Mouse (Mus musculus): ENCODE data around the gene Otop2.
A peak's percentile ranks its signal among the peaks of the same experiment; 100 is the strongest.

Otop2 gene

GRCm38 (mm10) chr11:115337350-115337749 lies 30.4 kb downstream of the Otop2 start:
- no peaks in the 10 kb centered on the region for H3K27me3 ChIP-seq (ENCODE audit: control insufficient read depth, insufficient read depth, low read length, poor library complexity, severe bottlenecking)
- no peaks in the 10 kb centered on the region for H3K36me3 ChIP-seq (ENCODE audit: control insufficient read depth, insufficient read depth, low read length, poor library complexity, severe bottlenecking)
- no peak for DNase-seq (ENCODE audit: low read depth, low spot score)

DNA sequence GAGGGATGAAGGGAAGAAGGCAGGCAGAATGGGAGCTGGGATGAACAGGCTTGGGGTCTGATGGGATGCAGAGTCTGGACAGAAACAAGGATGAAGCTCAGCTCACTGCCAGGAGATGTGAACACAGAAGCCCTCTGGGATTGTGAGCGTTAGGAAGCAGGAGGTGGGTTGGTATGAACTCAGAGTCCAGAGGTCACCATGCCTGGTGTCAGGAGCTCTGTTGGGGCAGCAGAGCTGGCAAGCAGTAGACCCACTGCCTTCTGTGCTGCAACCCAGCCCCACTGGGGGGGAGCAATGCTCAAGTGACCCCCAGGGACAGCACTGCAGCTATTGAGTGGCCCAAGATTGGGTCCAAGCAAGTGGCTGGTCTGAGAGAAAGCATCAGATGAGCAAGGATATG lies 30.9 kb downstream of the Otop2 start:
- H3K27me3 ChIP-seq (ENCODE audit: control insufficient read depth, insufficient read depth, low read length, poor library complexity, severe bottlenecking) = no peaks in the 10 kb centered on the region
- DNase-seq (ENCODE audit: low read depth, low spot score) = no peak
- no peaks in the 10 kb centered on the region for H3K36me3 ChIP-seq (ENCODE audit: control insufficient read depth, insufficient read depth, low read length, poor library complexity, severe bottlenecking)

GRCm38 (mm10) chr11:115341246-115341645 lies 34.3 kb downstream of the Otop2 start:
- H3K36me3 ChIP-seq (ENCODE audit: control insufficient read depth, insufficient read depth, low read length, poor library complexity, severe bottlenecking) = no peaks in the 10 kb centered on the region
- DNase-seq (ENCODE audit: low read depth, low spot score) = no peak
- no peaks in the 10 kb centered on the region for H3K27me3 ChIP-seq (ENCODE audit: control insufficient read depth, insufficient read depth, low read length, poor library complexity, severe bottlenecking)

- H3K36me3 ChIP-seq (ENCODE audit: control insufficient read depth, insufficient read depth, low read length, poor library complexity, severe bottlenecking) = no peaks in the 10 kb centered on the region
- DNase-seq (ENCODE audit: low read depth, low spot score) = no peak
- H3K27me3 ChIP-seq (ENCODE audit: control insufficient read depth, insufficient read depth, low read length, poor library complexity, severe bottlenecking) = no peaks in the 10 kb centered on the region
Measured at GRCm38 (mm10) chr11:115341866-115342265, 34.9 kb downstream of the Otop2 start.

DNA sequence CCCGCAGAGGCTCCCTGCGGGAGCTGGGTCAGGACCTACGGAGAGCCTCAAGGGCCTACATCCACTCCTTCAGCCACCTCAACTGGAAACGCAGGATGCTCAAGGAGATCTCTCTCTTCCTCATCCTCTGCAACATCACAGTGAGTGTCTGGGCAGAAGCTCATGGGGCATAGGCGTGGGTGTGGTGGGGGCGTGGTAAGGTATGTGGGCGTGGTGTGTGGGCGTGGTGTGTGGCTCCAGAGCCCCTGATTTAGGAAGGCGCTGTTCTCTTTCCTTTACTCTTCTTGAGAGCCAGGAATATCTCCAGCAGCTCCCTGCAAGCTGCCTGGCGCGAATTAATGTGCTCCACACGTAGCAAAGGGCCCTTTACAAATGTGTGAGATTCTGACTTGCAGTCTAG lies 38.0 kb downstream of the Otop2 start:
- no peaks in the 10 kb centered on the region for H3K36me3 ChIP-seq (ENCODE audit: control insufficient read depth, insufficient read depth, low read length, poor library complexity, severe bottlenecking)
- DNase-seq (ENCODE audit: low read depth, low spot score) = no peak
- no peaks in the 10 kb centered on the region for H3K27me3 ChIP-seq (ENCODE audit: control insufficient read depth, insufficient read depth, low read length, poor library complexity, severe bottlenecking)

DNA sequence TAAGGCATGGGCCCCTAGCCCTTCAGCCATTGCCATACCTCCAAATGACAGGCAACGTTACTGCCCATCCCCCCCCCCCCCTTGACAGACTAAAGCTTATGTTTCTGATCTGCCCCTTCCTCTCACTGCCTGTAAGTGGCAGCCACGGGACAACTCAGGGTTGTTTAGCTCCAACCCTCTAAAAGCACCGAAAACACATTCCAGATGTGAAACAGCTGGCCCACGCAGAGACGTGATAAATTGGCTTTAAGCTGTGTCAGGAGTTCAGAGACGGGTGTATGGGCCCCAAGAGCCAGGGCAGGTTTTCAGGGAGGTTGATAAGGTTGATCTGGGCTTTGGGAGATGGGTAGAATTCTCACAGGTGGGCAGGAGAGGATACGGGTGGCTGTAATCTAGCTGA lies 38.6 kb downstream of the Otop2 start:
- H3K36me3 ChIP-seq (ENCODE audit: control insufficient read depth, insufficient read depth, low read length, poor library complexity, severe bottlenecking) = no peaks in the 10 kb centered on the region
- H3K27me3 ChIP-seq (ENCODE audit: control insufficient read depth, insufficient read depth, low read length, poor library complexity, severe bottlenecking) = no peaks in the 10 kb centered on the region
- no peak for DNase-seq (ENCODE audit: low read depth, low spot score)

DNA sequence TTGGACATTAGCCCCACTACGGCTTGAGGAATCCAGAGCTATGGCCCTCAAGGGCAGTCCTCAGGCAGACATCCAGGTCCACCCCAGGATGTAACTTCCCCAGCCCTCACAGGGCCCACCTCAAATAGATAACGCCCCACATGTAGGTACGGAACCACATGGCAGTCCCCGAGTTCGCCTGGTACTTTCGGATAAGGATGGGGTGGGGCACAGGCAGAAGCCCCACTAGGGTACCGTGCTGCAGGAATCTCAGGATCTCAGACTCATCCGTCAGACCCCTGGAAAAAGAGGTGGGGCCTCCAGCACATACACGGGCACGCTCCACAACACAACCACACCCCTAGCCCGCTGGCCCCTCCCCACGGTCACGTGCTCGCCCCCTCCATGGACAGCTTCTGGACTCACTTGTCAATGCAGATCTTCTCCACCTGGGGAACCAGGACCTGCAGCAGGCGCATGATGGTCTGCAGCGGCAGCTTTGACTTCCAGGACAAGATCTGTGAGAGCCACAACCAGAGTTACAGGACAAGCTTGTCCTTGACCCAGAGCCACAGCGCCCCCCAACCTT lies 41.8 kb downstream of the Otop2 start:
- no peaks in the 10 kb centered on the region for H3K27me3 ChIP-seq (ENCODE audit: control insufficient read depth, insufficient read depth, low read length, poor library complexity, severe bottlenecking)
- H3K36me3 ChIP-seq (ENCODE audit: control insufficient read depth, insufficient read depth, low read length, poor library complexity, severe bottlenecking) = no peaks in the 10 kb centered on the region
- no peak for DNase-seq (ENCODE audit: low read depth, low spot score)

GRCm38 (mm10) chr11:115349976-115350375 lies 43.0 kb downstream of the Otop2 start:
- DNase-seq (ENCODE audit: low read depth, low spot score) = no peak
- Histone ChIP-seq H3K27me3 (ENCODE audit: control insufficient read depth, insufficient read depth, low read length, poor library complexity, severe bottlenecking) (no peaks in the 10 kb centered on the region), H3K36me3 (ENCODE audit: control insufficient read depth, insufficient read depth, low read length, poor library complexity, severe bottlenecking) (no peaks in the 10 kb centered on the region)

- DNase-seq (ENCODE audit: low read depth, low spot score) = no peak
- H3K27me3 ChIP-seq (ENCODE audit: control insufficient read depth, insufficient read depth, low read length, poor library complexity, severe bottlenecking) = no peaks in the 10 kb centered on the region
Measured at GRCm38 (mm10) chr11:115353375-115353774, 46.4 kb downstream of the Otop2 start.

GRCm38 (mm10) chr11:115354183-115354582 lies 47.2 kb downstream of the Otop2 start:
- Histone ChIP-seq H3K36me3 (ENCODE audit: control insufficient read depth, insufficient read depth, low read length, poor library complexity, severe bottlenecking) (no peaks in the 10 kb centered on the region), H3K27me3 (ENCODE audit: control insufficient read depth, insufficient read depth, low read length, poor library complexity, severe bottlenecking) (no peaks in the 10 kb centered on the region)
- peak; percentile 81 for DNase-seq (ENCODE audit: low read depth, low spot score)

More at GRCm38 (mm10) chr11:115353375-115353774, 46.4 kb downstream of the Otop2 start:
- H3K36me3 ChIP-seq (ENCODE audit: control insufficient read depth, insufficient read depth, low read length, poor library complexity, severe bottlenecking) = no peaks in the 10 kb centered on the region

DNA sequence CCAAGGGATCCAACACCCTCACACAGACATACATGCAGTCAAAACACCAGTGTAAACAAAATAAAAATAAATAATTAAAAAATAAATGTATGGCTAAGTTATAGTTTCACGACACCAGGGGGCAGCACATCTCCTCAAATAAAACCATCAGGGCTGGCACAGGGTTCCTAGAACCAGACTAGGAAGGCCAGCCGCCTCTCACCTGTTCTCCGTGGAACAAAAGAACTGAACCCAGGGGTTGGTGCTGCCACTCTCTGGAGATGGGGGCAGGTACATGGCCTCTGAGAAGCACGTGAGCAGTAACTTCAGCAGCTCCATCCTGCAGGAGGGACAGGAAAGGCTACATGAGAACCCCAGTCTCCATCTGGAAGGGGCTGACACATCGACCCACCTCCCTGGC lies 51.5 kb downstream of the Otop2 start:
- H3K27me3 ChIP-seq (ENCODE audit: control insufficient read depth, insufficient read depth, low read length, poor library complexity, severe bottlenecking) = no peaks in the 10 kb centered on the region
- peak; percentile 82 for DNase-seq (ENCODE audit: low read depth, low spot score)

GRCm38 (mm10) chr11:115359293-115359692 lies 52.3 kb downstream of the Otop2 start:
- no peaks in the 10 kb centered on the region for H3K36me3 ChIP-seq (ENCODE audit: control insufficient read depth, insufficient read depth, low read length, poor library complexity, severe bottlenecking)
- DNase-seq (ENCODE audit: low read depth, low spot score) = no peak
- no peaks in the 10 kb centered on the region for H3K27me3 ChIP-seq (ENCODE audit: control insufficient read depth, insufficient read depth, low read length, poor library complexity, severe bottlenecking)

More for the DNA sequence above, 51.5 kb downstream of the Otop2 start:
- no peaks in the 10 kb centered on the region for H3K36me3 ChIP-seq (ENCODE audit: control insufficient read depth, insufficient read depth, low read length, poor library complexity, severe bottlenecking)

DNA sequence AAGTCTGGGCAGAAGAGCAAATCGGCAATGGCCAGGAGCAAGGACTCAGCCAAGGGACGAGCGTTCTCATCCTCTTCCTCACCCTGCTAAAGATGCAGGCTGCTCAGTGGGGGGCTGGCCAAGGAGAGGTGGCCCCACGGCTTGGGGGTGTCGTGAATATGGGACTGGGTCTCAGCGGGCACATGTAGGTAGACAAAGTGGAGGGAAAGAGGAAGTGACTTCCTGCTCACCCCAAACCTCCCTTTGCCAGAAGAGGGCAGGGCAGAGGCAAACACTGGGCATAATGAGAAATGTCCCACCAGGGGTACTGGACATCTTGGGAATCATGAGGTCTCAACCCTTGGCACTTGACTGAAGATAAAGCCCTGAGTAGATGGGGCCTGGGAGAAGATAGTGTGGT lies 52.8 kb downstream of the Otop2 start:
- no peaks in the 10 kb centered on the region for H3K27me3 ChIP-seq (ENCODE audit: control insufficient read depth, insufficient read depth, low read length, poor library complexity, severe bottlenecking)
- DNase-seq (ENCODE audit: low read depth, low spot score) = peak; percentile 23
- no peaks in the 10 kb centered on the region for H3K36me3 ChIP-seq (ENCODE audit: control insufficient read depth, insufficient read depth, low read length, poor library complexity, severe bottlenecking)

- no peak for DNase-seq (ENCODE audit: low read depth, low spot score)
- no peaks in the 10 kb centered on the region for H3K36me3 ChIP-seq (ENCODE audit: control insufficient read depth, insufficient read depth, low read length, poor library complexity, severe bottlenecking)
- H3K27me3 ChIP-seq (ENCODE audit: control insufficient read depth, insufficient read depth, low read length, poor library complexity, severe bottlenecking) = peaks cover 4% of the 10 kb centered on the region
Measured at GRCm38 (mm10) chr11:115364136-115364535, 57.2 kb downstream of the Otop2 start.

DNA sequence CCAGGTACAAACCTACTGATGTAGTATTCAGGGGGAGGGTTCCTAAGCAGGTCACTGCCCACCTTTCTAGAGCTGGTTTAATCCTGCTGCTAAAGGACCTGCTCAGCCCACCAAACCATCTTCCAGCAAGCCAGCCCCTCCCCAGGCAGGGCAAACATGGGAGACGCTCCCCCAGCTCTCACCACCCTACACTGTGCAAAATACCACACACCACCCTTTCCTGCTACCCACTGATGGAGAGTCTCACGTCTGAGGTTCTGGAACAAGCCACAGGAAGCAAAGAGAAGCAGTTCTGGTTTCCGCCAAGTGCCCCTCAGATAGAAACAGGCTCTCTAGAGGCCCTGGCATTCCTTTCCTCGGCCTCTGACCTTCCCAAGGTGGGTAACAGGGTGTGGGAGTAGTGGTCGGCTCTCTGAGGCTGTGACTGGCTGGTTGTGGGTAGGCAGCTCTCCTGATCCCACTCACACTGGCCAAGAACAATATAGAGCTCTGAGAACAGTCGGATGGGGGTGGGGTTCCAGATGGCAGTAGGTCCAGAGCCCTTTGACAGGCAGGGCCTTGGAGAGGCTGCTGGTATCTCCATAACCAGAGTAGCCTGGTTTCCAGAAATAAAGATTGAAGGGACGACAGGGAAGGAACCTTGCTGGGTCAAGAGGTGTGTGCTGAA lies 59.2 kb downstream of the Otop2 start:
- H3K27me3 ChIP-seq (ENCODE audit: control insufficient read depth, insufficient read depth, low read length, poor library complexity, severe bottlenecking) = peaks cover 4% of the 10 kb centered on the region
- DNase-seq (ENCODE audit: low read depth, low spot score) = no peak
- H3K36me3 ChIP-seq (ENCODE audit: control insufficient read depth, insufficient read depth, low read length, poor library complexity, severe bottlenecking) = no peaks in the 10 kb centered on the region
